Mouse (Mus musculus) ovary, adult 2 months (tissue): ENCODE measurements around the gene Gm527. TPM values are rescaled to one million over a fixed set of nuclear protein-coding genes. Genes with fewer than 3 reads are reported as not detected.

ENCODE experiments used
- polyA plus RNA-seq: library from polyadenylated mRNA; depleted of rRNA; stranded (reverse); fragments of >200 nt; gene quantifications from 2 replicates; pipeline ENCODE4 v1.2.3, GENCODE M21; 2012; rRNA removed

Gene Gm527
- 0.89 and 1.2 TPM in 2 replicates for polyA plus RNA-seq

DNA sequence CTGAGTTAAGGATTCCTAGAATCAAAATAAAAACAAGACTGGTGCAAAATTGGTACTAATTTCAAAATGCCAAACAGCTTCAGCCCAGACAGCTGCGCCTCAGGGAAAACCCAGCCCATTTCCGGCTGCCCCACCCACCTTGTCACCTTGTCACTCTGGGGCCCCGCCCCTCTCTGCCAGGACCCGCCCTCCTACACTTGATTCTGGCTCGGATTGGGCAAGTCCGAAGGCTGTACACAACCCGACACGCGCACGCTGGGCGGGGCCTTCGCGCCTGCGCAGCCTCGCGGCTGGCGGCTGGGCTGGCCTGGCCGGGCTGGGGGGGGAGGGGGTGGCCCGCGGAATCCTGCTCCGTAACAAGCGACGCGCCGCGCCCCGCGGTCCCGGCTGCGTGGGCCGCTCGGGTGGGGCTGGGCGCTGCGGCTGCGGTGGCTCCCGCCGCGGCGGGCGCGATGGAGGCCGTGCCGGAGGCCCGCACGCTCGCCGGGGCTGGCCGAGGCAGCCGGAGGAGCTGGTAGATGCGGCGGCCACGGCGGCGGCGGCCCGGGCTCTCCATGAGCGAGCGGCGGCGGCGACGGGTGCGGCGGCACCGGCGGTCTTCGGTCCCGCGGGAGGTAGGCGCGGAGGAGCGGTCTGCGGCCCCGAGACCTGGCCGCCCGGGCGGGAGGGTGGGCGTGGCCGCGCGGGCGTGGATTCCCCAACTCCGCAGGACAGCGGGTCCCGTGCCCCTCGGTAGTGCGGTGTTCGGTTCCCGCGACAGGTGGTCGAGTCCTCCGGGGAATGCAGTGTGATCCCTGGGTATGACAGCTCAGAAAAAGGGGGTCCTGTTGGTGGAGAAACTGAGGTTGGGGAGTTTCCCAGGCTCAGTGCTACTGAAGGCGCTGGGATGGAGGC lies at the start of gene Gm527:
Gm527 (plus strand) TSS at position 329 of the 894 bp plus-strand sequence.

DNA sequence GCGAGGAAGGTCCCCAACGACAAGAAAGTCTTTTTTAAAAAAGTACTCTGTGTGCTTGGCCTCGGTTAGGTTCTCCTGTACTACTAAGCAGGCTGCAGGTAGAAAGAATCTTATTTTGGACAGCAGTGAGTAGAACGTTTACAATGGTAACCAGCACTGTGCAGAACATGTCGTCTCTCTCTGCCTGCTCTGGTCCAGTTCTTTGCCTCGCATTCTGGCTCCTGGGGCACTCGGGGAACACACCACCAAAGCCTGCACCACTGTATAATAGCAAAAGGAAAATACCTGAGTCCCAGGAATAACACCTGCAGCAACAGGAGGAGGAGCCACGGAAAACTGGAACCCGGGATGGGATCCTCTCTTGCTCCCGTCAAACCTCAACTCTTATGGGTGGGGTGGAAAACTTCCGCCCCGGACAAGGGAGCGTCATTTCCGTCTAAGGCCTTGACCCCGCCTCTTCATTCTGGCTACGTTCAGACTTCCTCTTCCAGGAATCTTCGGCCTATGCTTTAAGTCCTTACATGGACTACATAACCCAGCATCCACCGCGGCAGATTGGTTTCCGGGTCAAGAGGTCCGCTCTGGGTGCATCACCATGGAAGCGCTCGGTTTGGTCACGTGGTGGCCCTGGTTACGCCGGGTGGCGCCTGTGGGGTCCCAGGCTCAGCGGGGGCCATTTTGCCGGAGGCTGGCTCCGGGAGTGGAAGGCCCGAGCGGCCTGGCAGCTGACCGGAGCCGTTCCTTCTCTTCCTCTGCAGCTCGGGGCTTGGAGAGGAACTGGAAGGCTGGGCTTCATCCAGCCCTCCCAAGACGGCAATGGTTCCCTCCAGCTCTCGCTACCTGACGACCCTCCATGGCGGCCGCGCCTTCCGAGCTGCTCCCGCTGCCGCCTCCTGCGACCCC lies 47.7 kb downstream of the Gm527 start, which contains the start of the genes Klhl28 and Togaram1:
Klhl28 (minus strand) TSS at position 411 of the 903 bp plus-strand sequence.
Togaram1 (plus strand) TSS at position 681 of the 903 bp plus-strand sequence.

Other genes with a start within 250 kb of the Gm527 start
- 1.5 and 2.5 TPM in 2 replicates for gene Klhl28, start 47.6 kb downstream of the Gm527 start, polyA plus RNA-seq
- 5.4 and 5.8 TPM in 2 replicates for gene Togaram1, start 47.9 kb downstream of the Gm527 start, polyA plus RNA-seq
- gene Prpf39, start 118.4 kb downstream of the Gm527 start, polyA plus RNA-seq, result 9.1 and 9.8 TPM in 2 replicates
- 15.5 and 18.8 TPM in 2 replicates for gene Fkbp3, start 156.1 kb downstream of the Gm527 start, polyA plus RNA-seq
- gene Fancm, start 157.7 kb downstream of the Gm527 start, polyA plus RNA-seq, result 3.1 and 8.4 TPM in 2 replicates